Mouse (Mus musculus): ENCODE data around the gene Sdk2.

DNA sequence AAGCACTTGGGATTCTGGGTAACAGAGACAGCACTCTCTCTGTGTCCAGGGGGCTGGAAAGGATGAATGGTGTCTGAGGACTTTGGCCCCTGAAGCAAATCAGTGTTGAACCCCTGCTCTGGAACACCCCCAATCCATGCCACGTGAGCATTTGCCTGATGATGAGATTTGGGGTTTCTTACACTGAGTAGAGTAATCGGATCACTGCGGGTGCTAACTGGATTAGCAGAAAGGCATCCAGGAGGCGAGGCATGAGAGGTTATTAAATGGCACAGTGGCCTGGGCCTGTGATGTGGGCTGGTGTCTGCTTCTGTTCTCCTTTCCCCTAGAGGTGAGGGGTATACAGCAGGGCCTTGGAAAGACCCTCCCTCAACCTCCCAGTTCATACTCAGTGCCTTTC, 44.7 kb downstream of the Sdk2 start:
- TF ChIP-seq CTCF (conservative IDR thresholded peaks at IDR 0.05 in 1 of 2, IDR thresholded peaks at IDR 0.05 in 1 of 2; ENCODE audit: low read depth in 2 of 2, low read length in 2 of 2) (no peak), POLR2A (IDR thresholded peaks at IDR 0.05; ENCODE audit: low read depth, low read length) (no peak), MAFK (IDR thresholded peaks at IDR 0.05; ENCODE audit: insufficient replicate concordance, low read length) (no peak), MYC (IDR thresholded peaks at IDR 0.05; ENCODE audit: low read depth, low read length) (no peak), EP300 (IDR thresholded peaks at IDR 0.05; ENCODE audit: low read length) (no peak), CHD2 (IDR thresholded peaks at IDR 0.05; ENCODE audit: low read length) (no peak), HCFC1 (IDR thresholded peaks at IDR 0.05; ENCODE audit: low read depth, low read length) (no peak), ZKSCAN1 (IDR thresholded peaks at IDR 0.05; ENCODE audit: borderline replicate concordance, low read depth, low read length) (no peak), MEF2A (IDR thresholded peaks at IDR 0.05; ENCODE audit: borderline replicate concordance, low read depth, low read length) (no peak)

Measured in CH12.LX (cell line).